Mouse (Mus musculus) small intestine, adult 2 months (tissue): ENCODE measurements around the gene Cd93. TPM values are rescaled to one million over a fixed set of nuclear protein-coding genes. Genes with fewer than 3 reads are reported as not detected.

Source experiments
- H3K27ac ChIP-seq: fragments of 200-500 bp; 2 replicates; pipeline ENCODE4 v1.5.1; 2012; ENCODE audit warnings: low read depth, low read length, control low read depth, inconsistent platforms; ENCODE audit not compliant: insufficient read depth
- H3K27me3 ChIP-seq: fragments of 200-500 bp; 2 replicates; pipeline ENCODE4 v1.6.1; 2012; ENCODE audit warnings: mild to moderate bottlenecking, moderate library complexity, low read length, inconsistent platforms; ENCODE audit not compliant: control insufficient read depth, insufficient read depth
- H3K36me3 ChIP-seq: fragments of 200-500 bp; 2 replicates; pipeline ENCODE4 v1.6.1; 2012; ENCODE audit warnings: mild to moderate bottlenecking, low read length, control low read depth, inconsistent platforms; ENCODE audit not compliant: control insufficient read depth, insufficient read depth
- H3K4me1 ChIP-seq: fragments of 200-500 bp; 2 replicates; pipeline ENCODE4 v1.6.1; 2012; ENCODE audit warnings: low read length, inconsistent platforms, mixed read lengths; ENCODE audit not compliant: control insufficient read depth, insufficient read depth, insufficient read length
- H3K4me3 ChIP-seq: fragments of 200-500 bp; 2 replicates; pipeline ENCODE4 v1.5.1; 2012; ENCODE audit warnings: low read depth, mild to moderate bottlenecking, control low read depth, inconsistent platforms, low read length, moderate library complexity
- CTCF ChIP-seq: fragments of 200-500 bp; IDR thresholded peaks from 2 replicates; pipeline ENCODE4 v1.5.1; 2012; ENCODE audit warnings: low read depth, mild to moderate bottlenecking, control low read depth, inconsistent platforms, low read length, moderate library complexity, mixed read lengths; ENCODE audit not compliant: insufficient replicate concordance, insufficient read length; ENCODE audit errors: extremely low read depth
- POLR2A ChIP-seq: fragments of 200-500 bp; IDR thresholded peaks from 2 replicates; pipeline ENCODE4 v1.6.1; 2012; ENCODE audit warnings: low read depth, mild to moderate bottlenecking, control low read depth, inconsistent platforms, low read length, moderate library complexity
- WGBS: fragments of 180-500 bp; shearing (Covaris S2); methylation state at CpG from one replicate; pipeline ENCODE4 v1.1.7; 2018; 5-methylcytosine and 5-hydroxymethylcytosine counted together
- polyA plus RNA-seq: library from polyadenylated mRNA; depleted of rRNA; stranded (reverse); fragments of >200 nt; gene quantifications from 2 replicates; pipeline ENCODE4 v1.2.3, GENCODE M21; 2012; rRNA removed

The Cd93 gene
- 1.4 and 2.5 TPM in 2 replicates for polyA plus RNA-seq

GRCm38 (mm10) chr2:148443249-148443958, at the start of gene Cd93:
Gene Cd93, minus strand, starts transcription at chr2:148443563.
- Histone ChIP-seq H3K4me3 (peak within 1 kb of the TSS; percentile 60), H3K36me3 (no peaks in the 10 kb centered on the region), H3K27me3 (no peaks in the 10 kb centered on the region), H3K4me1 (no peaks in the 10 kb centered on the region), H3K27ac (peak within 1 kb of the TSS; percentile 69)
- 42% methylated on average over 13 of the region's 13 CpGs for WGBS
- TF ChIP-seq POLR2A, result no peak
- no peak for TF ChIP-seq CTCF

- Histone ChIP-seq H3K27me3 (no peaks in the 10 kb centered on the region), H3K4me3 (no peak overlapping the region), H3K27ac (no peak overlapping the region), H3K36me3 (no peaks in the 10 kb centered on the region), H3K4me1 (no peaks in the 10 kb centered on the region; the same call in 1 of the 2 replicates)
- TF ChIP-seq CTCF (no peak), POLR2A (no peak)
- 14% methylated on average over 4 of the region's 4 CpGs for WGBS
Measured at GRCm38 (mm10) chr2:148492108-148492507, 48.7 kb upstream of the Cd93 start.

- Histone ChIP-seq H3K36me3 (no peaks in the 10 kb centered on the region), H3K4me1 (no peaks in the 10 kb centered on the region; the same call in 1 of the 2 replicates), H3K4me3 (no peak overlapping the region), H3K27me3 (no peaks in the 10 kb centered on the region), H3K27ac (no peak overlapping the region)
- WGBS, result 56% methylated on average over 6 of the region's 6 CpGs
- TF ChIP-seq POLR2A (no peak), CTCF (no peak)
Measured at GRCm38 (mm10) chr2:148490150-148490549, 46.8 kb upstream of the Cd93 start.

GRCm38 (mm10) chr2:148488885-148489284, 45.5 kb upstream of the Cd93 start:
- Histone ChIP-seq H3K27me3 (no peaks in the 10 kb centered on the region), H3K4me3 (no peak overlapping the region), H3K36me3 (no peaks in the 10 kb centered on the region), H3K4me1 (no peaks in the 10 kb centered on the region; the same call in 1 of the 2 replicates), H3K27ac (no peak overlapping the region)
- TF ChIP-seq CTCF (no peak), POLR2A (no peak)
- 69% methylated on average over 2 of the region's 2 CpGs for WGBS

- H3K4me3 ChIP-seq, result no peak overlapping the region
- H3K27me3 ChIP-seq, result no peaks in the 10 kb centered on the region
- no peaks in the 10 kb centered on the region for H3K36me3 ChIP-seq
- no peak overlapping the region for H3K27ac ChIP-seq
- no peaks in the 10 kb centered on the region; the same call in 1 of the 2 replicates for H3K4me1 ChIP-seq
- 92% methylated on average over 4 of the region's 4 CpGs for WGBS
- TF ChIP-seq POLR2A (no peak), CTCF (no peak)
Measured at GRCm38 (mm10) chr2:148485576-148485975, 42.2 kb upstream of the Cd93 start.

- no peaks in the 10 kb centered on the region for H3K27me3 ChIP-seq
- TF ChIP-seq POLR2A (no peak), CTCF (no peak)
- no peak overlapping the region for H3K4me3 ChIP-seq
- 81% methylated on average over 8 of the region's 8 CpGs for whole genome bisulfite sequencing
- no peak overlapping the region for H3K27ac ChIP-seq
- H3K36me3 ChIP-seq, result no peaks in the 10 kb centered on the region
- H3K4me1 ChIP-seq, result no peaks in the 10 kb centered on the region
Measured at GRCm38 (mm10) chr2:148480376-148480775, 37.0 kb upstream of the Cd93 start.

- no peak for TF ChIP-seq POLR2A
- Histone ChIP-seq H3K27ac (peak overlapping the region; percentile 22; the same call in 1 of the 2 replicates), H3K27me3 (no peaks in the 10 kb centered on the region), H3K4me1 (no peaks in the 10 kb centered on the region), H3K36me3 (no peaks in the 10 kb centered on the region), H3K4me3 (no peak overlapping the region)
- WGBS, result 26% methylated on average over 3 of the region's 3 CpGs
Measured at GRCm38 (mm10) chr2:148478141-148478701, 34.9 kb upstream of the Cd93 start.
